Mouse (Mus musculus) liver, embryonic 14.5 days (tissue): Measurements from ENCODE around the gene Rbbp5.

Experiments
- CTCF ChIP-seq: IDR thresholded peaks from 2 replicates; pipeline ENCODE4 v1.5.1; 2016; ENCODE audit warnings: antibody characterized with exemption, low read depth, control low read depth
- EP300 ChIP-seq: IDR thresholded peaks from 2 replicates; pipeline ENCODE4 v1.6.1; 2016; ENCODE audit warnings: antibody characterized with exemption, low read depth

- no peak for TF ChIP-seq CTCF
- no peak for TF ChIP-seq EP300
Measured at GRCm38 (mm10) chr1:132515339-132515738, 38.2 kb downstream of the Rbbp5 start.
